Mouse (Mus musculus) adrenal gland, postnatal 4 days (tissue): ENCODE data around the gene Cdk5rap1. TPM values are rescaled to one million over a fixed set of nuclear protein-coding genes. Genes with fewer than 3 reads are reported as not detected.
"Not testable (repeated sequence)": the region's sequence is repeated elsewhere in the genome, so short reads cannot be mapped to it uniquely, and the experiment has no call there.

ENCODE experiments used
- DNase-seq, 2 experiments: peaks; one replicate each; pipeline ENCODE4 v3.0.0; 2021 to 2022; ENCODE audit warnings: low spot score in 2 of 2, mixed read lengths in 2 of 2
- total RNA-seq, 2 experiments: library from RNA; stranded (reverse); gene quantifications; 2 replicates each; pipeline ENCODE4 v1.2.3; 2021

Cdk5rap1 gene
- total RNA-seq, 2 experiments from 2014 or later: 15.9 to 17.9 TPM

DNA sequence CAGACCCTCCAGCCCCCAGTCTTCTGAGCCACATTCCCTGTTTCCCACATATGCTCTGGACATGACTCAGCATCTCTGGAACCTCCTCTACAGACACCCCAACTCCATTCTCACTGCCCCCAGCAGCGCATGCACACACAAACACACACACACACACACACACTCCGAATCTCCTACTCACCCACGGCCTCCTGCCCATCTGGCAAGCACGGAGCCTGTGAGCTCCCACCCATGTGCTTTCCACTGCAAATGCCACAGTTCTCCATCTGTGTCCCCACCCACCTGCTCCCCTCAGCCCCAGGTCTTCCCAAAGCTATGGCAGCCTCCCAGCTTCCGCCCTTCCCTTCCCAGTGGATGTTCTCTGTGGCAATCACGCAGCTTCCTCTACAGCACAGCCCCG, 6.3 kb upstream of the Cdk5rap1 start:
- DNase-seq: no peak

DNA sequence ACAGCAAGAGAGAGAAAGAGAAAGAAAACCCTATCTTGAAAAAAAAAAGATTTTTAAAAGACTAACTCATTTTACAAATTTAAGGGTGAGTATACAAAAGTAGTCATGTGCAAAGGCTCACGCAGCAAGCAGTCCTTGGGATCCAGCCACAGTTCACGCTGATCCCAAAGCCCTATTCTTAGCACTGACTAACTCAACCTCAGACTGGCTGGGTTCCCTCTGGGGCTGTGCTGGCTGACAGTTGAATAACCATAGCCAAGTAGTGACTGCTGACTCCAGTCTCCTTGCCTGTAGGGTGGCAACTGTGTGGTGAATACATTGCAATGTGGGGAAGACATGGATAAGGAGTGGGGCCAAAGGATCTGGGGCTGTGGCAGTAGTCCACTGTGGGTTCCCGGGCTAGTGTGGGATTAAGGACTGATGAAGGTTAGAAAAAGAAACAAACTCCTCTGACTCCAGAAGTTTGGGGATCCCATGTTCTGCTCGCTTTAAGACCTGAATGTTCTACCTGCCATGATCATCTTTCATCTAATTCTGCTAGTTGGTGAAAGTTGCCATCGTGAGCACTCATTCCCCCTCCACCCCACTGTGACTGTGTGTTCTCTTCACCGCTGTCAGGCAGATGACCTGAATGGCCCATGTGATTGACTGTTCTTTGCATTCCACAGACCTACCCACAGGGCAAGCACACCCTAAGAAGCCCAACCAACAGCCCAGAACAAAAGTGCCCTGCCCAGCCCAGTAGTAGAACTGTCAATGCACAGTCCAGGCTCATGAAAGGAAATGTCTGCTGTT, 2.2 kb upstream of the Cdk5rap1 start:
- DNase-seq: no peak

DNA sequence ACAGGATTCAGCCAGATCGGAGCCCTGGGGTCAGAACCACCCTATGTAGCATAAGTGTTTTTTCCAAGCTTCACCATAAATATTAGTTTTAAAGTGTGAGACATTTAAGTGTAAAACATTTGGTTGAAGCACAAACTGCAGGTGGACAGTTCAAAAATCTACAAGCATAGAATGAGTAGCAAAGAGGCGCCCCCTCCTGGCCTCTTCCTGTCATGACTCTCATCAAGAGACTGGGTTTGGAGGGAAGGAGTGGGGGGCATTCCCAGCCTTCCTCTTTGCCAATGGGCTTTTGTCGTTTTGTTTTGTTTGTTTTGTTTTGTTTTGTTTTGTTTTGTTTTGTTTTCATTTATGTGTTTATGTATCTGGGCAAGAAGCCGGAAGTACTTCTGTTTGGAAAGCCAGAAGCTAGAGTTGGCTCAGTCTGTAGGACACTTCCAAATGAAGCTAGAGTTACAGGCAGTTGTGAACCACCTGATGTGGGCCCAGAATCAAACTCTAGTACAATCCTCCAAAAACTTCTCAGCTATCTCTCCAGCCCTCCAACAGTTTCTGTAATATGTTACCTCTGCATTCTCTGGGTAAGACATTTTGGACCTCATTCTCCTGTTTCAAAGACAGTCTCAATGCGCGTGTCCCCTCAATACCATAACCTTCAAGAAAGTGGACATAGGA, 1.3 kb upstream of the Cdk5rap1 start:
- DNase-seq: no peak

DNA sequence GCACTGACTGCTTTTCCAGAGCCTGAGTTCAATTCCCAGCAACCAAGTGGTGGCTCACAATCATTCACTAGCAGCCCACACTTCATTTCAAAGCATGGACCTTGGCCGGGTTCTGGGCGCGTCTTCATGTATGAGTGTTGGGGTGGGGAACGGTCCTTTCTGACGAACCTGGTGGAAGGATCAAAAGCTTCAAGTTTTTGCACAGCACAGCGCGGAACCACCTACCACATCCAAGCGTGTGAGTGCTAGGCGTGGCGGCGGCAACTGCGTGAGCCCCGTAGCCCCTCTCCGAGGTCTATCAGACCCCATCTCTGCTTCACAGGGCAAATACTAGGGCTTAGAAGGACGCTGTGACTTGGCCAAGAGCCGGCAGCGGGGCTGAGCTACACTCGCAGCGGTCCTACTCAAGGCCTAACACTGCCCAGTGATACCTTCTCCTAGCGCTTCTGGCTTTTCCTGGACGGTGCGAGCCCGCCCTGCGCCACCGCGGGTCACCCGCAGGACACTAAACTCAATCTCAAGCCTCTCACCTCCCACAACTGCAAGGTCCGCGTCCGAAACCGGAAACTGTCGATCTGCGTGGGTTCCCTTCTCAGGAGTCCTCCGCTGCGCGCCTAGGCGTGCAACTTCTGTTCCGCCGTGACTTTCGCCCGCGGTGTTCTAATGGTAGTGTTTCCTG, 520 bp downstream of the Cdk5rap1 start:
- peak; percentile 78 to 83 for DNase-seq

DNA sequence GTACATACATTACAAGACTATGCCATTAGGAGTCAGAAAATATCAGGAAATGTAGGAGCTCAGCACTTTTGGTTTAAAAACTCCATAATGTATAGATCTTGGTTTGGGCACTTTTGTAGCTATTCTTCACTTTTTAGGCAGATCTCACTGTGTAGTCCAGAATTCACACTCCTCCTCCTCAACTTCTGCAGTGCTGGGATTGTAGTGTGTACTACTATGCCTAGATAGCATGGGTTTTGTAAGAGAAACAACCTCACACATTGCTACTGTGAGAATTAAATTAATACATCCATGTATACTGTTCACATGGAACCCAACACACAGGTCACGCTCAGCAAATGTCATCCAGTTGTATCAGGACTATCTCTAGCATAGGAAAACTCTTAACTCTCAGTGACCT, 5.3 kb downstream of the Cdk5rap1 start:
- no peak for DNase-seq

DNA sequence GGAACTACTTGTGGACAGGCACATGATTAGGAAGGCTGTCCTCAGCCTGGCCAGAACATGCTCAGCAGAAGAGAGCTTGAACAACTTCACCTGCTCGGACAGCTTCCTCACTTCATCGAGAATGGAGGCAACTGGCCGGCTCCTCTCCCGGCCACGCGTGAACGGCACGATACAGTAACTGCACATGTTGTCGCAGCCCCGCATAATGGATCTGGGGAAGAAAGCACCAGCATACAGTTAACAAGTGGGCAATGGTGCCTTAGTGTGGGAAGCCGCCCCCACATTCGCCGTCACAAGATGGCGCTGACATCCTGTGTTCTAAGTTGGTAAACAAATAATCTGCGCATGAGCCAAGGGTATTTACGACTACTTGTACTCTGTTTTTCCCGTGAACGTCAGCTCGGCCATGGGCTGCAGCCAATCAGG, 18.8 kb downstream of the Cdk5rap1 start:
- DNase-seq: not testable (repeated sequence)

DNA sequence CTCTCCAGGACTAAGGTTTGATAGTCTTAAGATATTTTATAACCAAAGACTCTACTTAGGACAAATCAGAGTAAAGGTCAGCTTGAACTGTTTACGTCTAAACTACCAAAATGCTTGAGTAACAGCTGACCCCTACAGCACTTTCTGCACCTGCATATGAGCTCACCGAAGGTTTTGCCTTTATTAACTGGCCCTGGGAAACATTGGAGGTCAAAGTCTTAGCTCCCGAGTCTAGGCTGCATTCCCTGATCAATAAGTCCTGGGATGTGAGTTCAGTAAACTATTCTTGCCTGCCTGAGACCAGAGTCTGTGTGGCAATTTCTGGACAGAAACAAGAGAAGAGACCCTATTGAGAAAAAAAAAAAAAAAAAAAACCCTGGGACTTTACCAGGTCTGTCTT, 24.7 kb downstream of the Cdk5rap1 start:
- DNase-seq: no peak

DNA sequence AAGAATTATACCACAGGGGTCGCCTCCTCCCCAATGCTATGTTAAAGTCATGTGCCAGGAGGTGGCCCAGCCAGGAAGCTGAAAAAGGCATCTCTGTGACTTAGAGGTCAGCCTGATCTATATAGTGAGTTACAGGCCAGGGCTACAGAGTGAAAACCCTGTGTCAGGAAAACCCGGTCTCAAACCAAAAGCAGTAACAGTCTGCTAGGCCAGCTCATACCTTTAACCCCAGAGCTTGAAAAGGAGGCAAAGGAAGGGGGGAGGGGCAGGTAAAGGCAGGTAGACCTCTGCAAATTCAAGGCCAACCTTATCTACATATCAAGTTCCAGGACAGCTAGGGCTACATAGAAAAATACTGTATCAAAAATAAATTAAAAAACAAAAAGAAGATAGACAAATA, 33.5 kb downstream of the Cdk5rap1 start:
- DNase-seq: no peak

DNA sequence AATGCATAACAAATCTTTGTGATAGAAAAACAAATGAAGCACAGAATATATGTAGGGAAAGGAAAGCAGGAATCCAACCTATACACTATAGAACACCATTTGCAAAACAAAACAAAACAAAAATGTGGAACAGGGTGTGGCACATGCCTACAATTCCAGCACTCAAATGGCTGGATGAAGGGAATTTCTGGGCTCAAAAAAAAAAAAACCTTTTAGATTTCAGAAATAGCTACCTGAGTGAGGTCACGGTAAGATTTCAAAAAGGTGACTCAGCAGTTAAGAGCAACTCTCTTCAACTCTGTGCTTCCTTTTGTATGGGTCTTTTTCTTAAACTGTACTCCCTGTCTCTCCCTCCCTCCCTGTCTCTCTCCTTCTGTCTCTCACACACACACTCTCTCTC, 34.6 kb downstream of the Cdk5rap1 start:
- no peak for DNase-seq

DNA sequence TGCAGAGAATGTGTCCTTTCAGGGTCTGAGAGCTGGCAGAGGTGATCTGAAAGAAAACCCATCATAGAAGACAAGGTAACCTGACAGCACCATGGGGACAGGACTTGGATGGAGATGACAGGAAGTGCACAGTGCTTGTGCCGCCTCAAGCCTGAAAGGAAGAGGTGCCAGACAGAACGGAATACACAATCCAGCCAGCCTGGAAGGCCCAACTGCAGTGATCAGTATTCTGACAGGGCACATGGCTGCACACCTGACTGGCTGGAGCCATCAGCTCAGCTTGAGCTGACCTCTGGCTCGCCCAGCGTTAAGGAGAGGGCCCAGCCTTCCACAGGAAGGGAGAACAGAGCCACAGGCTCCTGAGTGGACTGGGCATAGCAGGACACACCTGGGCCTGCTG, 37.2 kb downstream of the Cdk5rap1 start:
- DNase-seq: no peak

DNA sequence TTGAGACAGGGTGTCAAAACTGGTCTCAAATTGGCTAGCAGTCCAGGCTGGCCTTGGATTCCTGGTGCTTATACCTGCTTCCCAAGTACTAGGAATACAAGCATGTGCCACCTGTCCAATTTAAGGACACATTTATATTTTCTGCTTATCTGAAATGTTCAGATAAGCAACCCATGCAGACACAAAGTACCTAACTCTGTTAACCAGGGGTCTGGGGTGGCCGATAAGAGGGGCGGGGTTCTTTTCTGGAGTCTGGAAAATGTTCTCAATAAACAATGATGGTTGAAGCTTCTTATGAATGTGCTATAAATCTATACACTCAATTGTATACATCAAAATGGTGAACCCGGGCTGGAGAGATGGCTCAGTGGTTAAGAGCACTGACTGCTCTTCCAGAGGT, 46.0 kb downstream of the Cdk5rap1 start:
- DNase-seq: no peak

DNA sequence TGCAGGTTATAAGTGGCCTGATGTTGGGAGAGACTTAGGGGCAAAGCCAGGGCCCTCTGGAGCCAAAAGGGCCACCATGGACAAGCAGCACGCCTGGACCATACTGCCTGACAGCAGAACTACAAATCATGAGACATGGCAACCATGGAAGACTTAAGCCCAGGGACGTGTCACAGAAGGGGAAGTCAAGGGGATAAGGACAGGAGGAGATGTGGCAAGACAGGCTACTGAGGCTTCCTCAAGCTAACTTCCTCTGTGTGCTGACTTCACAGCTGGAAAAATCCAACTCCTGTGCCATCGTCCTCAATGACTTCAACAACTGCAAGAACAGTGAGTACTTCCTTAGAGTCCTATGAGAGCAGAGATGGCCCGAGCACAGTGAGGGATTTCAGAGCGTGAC, 59.0 kb downstream of the Cdk5rap1 start:
- DNase-seq: not testable (repeated sequence)

DNA sequence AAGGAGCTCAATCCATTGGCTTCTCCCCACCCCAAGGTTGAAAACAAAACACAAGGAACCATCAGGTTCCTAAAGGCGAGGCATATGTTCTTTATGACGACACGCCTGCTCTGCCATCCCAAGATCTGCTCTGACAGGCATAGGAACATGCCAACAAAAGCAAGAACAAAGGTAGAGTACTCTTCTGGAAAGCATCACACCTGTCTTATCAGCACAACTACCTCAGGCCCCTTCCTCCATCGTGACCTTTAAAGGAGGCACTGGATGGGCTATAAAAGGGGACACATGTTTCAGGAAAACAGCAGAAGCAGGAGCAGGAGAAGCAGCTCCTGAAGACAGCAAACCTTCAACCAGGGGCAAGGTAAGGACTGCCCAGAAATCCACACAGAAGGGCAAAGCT, 65.9 kb downstream of the Cdk5rap1 start, which contains the start of gene Bpifb9b:
TSS of gene Bpifb9b (plus strand) at position 301 of the 400 bp plus-strand sequence.
- DNase-seq: not testable (repeated sequence)

DNA sequence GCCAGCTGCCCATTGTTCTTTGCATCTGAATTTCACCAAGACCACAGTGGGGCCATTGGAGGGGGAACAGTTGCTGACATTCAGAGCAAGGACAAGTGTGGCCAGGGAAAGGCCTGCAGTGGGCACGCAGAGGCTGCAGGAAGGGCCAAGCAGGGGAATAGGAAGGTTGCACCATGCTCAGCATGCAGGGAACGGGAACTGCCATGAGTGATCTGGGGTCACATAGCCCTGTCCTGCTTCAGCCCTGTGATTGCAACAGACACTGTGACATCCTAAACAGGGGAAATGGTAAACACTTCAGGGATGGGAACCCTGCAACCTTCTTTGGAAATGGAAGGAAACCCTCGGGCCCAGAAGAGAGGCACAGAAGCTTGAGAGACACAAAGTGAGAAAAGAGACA, 68.2 kb downstream of the Cdk5rap1 start:
- DNase-seq: not testable (repeated sequence)

DNA sequence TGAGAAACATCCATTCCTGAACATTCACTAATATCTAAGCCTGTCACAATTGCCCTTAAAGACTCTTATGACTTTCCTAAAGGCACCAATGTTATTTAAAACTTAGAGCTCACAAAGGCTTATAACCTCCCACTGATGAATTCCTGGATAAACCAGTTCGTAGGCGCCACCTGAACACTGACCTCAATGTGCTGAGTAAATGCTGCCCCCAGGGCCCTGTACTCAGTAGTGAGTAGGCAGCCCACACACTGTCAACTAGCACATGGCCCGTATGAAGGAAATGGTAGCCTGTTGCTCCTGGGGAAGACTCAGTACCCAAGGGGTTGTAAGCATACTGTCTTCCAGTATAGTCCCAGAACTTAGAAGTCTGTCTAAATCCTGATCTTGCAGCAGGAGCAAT, 71.0 kb downstream of the Cdk5rap1 start:
- DNase-seq: no peak

DNA sequence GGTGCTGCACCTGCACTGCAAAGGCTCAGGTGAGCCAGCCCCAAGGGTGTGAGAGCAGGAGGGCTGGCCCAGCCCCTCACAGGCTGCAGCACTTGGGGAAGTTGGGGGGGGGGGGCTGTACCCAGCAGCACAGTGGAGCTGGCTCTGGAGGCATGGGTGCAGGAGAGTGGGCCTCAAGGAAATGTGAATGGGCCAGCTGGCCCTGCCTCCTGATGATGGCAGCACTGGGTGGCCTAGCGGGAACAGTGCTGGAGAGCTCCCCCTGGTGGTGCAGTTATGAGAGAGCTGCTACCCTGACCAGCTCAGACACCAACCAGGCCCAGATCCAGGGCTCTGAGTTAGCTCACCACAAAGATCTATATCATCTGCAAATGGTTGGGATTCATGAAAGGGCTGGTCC, 72.3 kb downstream of the Cdk5rap1 start:
- peak; percentile 43 to 60 for DNase-seq

DNA sequence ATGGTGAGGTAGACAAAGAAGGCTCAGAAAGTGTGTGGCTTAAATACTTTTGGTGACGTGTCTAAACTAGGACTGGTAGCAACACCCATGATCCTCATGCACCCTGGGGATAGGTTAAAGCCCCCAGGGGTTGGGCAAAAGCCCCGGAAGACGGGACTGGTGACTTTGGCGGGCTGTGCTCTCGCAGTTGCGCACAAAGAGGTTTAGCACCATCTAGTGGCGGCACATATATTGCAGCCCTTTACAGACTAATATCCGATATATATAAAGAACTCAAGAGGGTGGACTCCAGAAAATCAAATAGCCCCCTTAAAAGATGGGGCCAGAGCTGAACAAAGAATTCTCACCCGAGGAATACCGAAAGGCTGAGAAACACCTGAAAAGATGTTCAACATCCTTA, 78.1 kb downstream of the Cdk5rap1 start:
- not testable (repeated sequence) for DNase-seq

DNA sequence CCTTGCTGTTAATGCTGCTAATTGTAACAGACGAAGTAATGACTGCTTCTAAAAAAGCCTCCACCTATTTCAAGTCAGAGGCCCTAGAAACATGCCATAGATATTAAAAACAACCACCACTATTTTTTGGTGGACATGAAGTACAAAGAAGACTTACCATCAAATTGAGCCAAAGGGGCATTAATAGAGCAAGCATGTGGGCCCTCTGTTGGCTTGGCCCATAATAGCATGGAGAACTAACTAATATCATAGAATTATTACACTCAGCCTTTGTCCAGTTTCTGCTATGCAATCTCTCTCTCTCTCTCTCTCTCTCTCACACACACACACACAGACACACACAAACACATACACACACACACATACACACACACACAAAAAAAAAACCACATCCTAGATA, 80.0 kb downstream of the Cdk5rap1 start:
- no peak for DNase-seq

DNA sequence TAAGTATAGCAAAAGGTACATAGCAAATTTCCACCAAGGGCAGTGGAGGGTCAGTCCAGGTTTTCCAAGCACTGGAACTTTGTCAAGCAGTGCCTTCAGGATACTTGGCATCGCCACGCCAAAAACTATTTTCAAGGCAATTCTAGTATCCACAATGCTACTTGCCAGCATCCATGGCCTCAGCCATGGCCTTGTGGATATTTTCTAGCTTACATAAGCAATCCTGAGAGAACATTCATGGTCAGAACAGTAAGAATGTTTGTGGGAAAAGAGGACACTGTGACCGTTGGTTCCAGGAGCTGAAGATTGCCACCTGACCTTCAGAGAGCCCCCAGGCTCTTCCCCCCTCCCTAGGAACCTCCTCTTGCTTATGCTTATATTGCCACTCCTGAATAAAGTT, 80.9 kb downstream of the Cdk5rap1 start:
- DNase-seq: not testable (repeated sequence)
